In genomic region chr11:8653800-8654295, GRCm38 (mm10) we compare ENCODE assay signal across 8 mouse cellular contexts. TPM values are rescaled to one million over a fixed set of nuclear protein-coding genes. Genes with fewer than 3 reads are reported as not detected.
DNase-seq lines count a peak whose midpoint lies in the region; ATAC-seq lines count a peak whose summit lies in the region.

No protein-coding gene starts in this region.

- peaks cover 53% of the 10 kb centered on the region for H3K4me1 ChIP-seq in lung, embryonic 16.5 days (replicated peaks; ENCODE audit: control insufficient read depth, insufficient read depth, low read length)
- H3K4me1 ChIP-seq in heart, embryonic 15.5 days (replicated peaks), result peaks cover 60% of the 10 kb centered on the region

- 21% methylated on average over 13 of the region's 13 CpGs for WGBS in lung, embryonic 16.5 days
- 45% methylated on average over 13 of the region's 13 CpGs for WGBS in heart, embryonic 15.5 days

- H3K9me3 ChIP-seq in lung, embryonic 16.5 days (ENCODE audit: control insufficient read depth, low read length), result peaks cover 3% of the 10 kb centered on the region; the same call in 1 of the 2 replicates
- H3K9me3 ChIP-seq in heart, embryonic 15.5 days (replicated peaks), result no peaks in the 10 kb centered on the region

- peak overlapping the region; percentile 61 for H3K27ac ChIP-seq in lung, embryonic 16.5 days (ENCODE audit: low read length)
- peak overlapping the region; percentile 66 for H3K27ac ChIP-seq in heart, embryonic 15.5 days

- H3K36me3 ChIP-seq in lung, embryonic 16.5 days (ENCODE audit: control insufficient read depth, insufficient read depth, low read length), result 0 out of 2 replicates have a peak, but pooled peaks cover 2% of the 10 kb centered on the region
- no peaks in the 10 kb centered on the region for H3K36me3 ChIP-seq in heart, embryonic 15.5 days

- no peak for DNase-seq in lung, postnatal 25 days (ENCODE audit: low spot score)
- DNase-seq in cerebellum, adult 8-10 months, result peak; percentile 17
- DNase-seq in kidney, postnatal 14 days, result peak; percentile 77
- DNase-seq in ovary, postnatal 10 days (ENCODE audit: low spot score), result no peak
- DNase-seq in urinary bladder, adult 18-20 months (ENCODE audit: low spot score in 2 of 2), result no peak

- H3K4me2 ChIP-seq in lung, embryonic 16.5 days (ENCODE audit: low read depth, low read length), result no peak overlapping the region
- no peak overlapping the region for H3K4me2 ChIP-seq in heart, embryonic 15.5 days

- H3K9ac ChIP-seq in lung, embryonic 16.5 days (ENCODE audit: low read length), result peak overlapping the region; percentile 30
- no peak overlapping the region for H3K9ac ChIP-seq in heart, embryonic 15.5 days

- no peak overlapping the region for H3K4me3 ChIP-seq in lung, embryonic 16.5 days (ENCODE audit: low read length)
- H3K4me3 ChIP-seq in heart, embryonic 15.5 days, result no peak overlapping the region

- peak; percentile 68 for ATAC-seq in lung, embryonic 16.5 days (ENCODE audit: low read depth)
- ATAC-seq in heart, embryonic 15.5 days (replicated peaks; ENCODE audit: insufficient number of reproducible peaks, insufficient read depth, low FRiP score, low read depth), result 0 out of 2 replicates have a peak, but pooled peaks have one; percentile 36
- ATAC-seq in megakaryocyte progenitor cell, adult 5-6 weeks (replicated peaks; ENCODE audit: poor library complexity), result no peak

- no peaks in the 10 kb centered on the region for H3K27me3 ChIP-seq in lung, embryonic 16.5 days (ENCODE audit: control insufficient read depth, insufficient read depth, low read depth, low read length)
- H3K27me3 ChIP-seq in heart, embryonic 15.5 days, result no peaks in the 10 kb centered on the region

RNA-seq across cellular contexts. Expression of gene Tns3, which starts 10.5 kb away (rescaled TPM):
- 54.2 and 58.1 TPM in 2 replicates for polyA plus RNA-seq in lung, embryonic 16.5 days (2015; fragmentation: Nextera tagmentation; extraction: Ambion mirVana)
- polyA plus RNA-seq in heart, embryonic 15.5 days (2015; fragmentation: Nextera tagmentation; extraction: Ambion mirVana), result 16.4 and 22.9 TPM in 2 replicates
- 20.8 and 27.0 TPM in 2 replicates for total RNA-seq in megakaryocyte progenitor cell, adult 5-6 weeks (2015)
- total RNA-seq in megakaryocyte progenitor cell, adult 5-6 weeks (2017), result 11.5 and 11.7 TPM in 2 replicates

Comparison
In these comparisons a context has a peak if more than half of its experiments do, and no peak if none do; other contexts are left out.
1. DNase-seq: peak in cerebellum, adult 8-10 months (single experiment) and kidney, postnatal 14 days (single experiment); none in lung, postnatal 25 days (single experiment), ovary, postnatal 10 days (single experiment) and urinary bladder, adult 18-20 months (0 of 2).